Mouse (Mus musculus) stomach, embryonic 14.5 days (tissue): ENCODE measurements at regions not wholly inside any gene's neighbourhood (a gene's known extent, or its start where the extent isn't known, plus 50 kb on each side); places are given as distances from the start of the nearest gene placed in this dataset.

Experiments used
- ATAC-seq: fragments of 200-750 bp; cut with Nextera tagmentation; 2 replicates; pipeline ENCODE4 v1.8.0; 2017; ENCODE audit warnings: low read depth, moderate TSS enrichment; ENCODE audit not compliant: insufficient number of reproducible peaks, insufficient read depth, low FRiP score
- H3K27ac ChIP-seq: fragments of 300-500 bp; sonication (generic); 2 replicates; pipeline ENCODE4 v1.5.1; 2014; ENCODE audit warnings: mild to moderate bottlenecking, low read length, moderate library complexity, mixed read lengths
- H3K27me3 ChIP-seq: fragments of 300-500 bp; sonication (generic); 2 replicates; pipeline ENCODE4 v1.6.1; 2014; ENCODE audit warnings: low read length, control low read depth, mixed read lengths; ENCODE audit not compliant: control insufficient read depth, insufficient read depth
- H3K36me3 ChIP-seq: fragments of 300-500 bp; sonication (generic); 2 replicates; pipeline ENCODE4 v1.6.1; 2014; ENCODE audit warnings: mild to moderate bottlenecking, control low read depth, low read length, moderate library complexity, mixed read lengths; ENCODE audit not compliant: control insufficient read depth, insufficient read depth
- H3K4me1 ChIP-seq: fragments of 300-500 bp; sonication (generic); 2 replicates; pipeline ENCODE4 v1.6.1; 2014; ENCODE audit warnings: low read length, control low read depth, mixed read lengths; ENCODE audit not compliant: control insufficient read depth, insufficient read depth
- H3K4me2 ChIP-seq: fragments of 300-500 bp; sonication (generic); replicated peaks from 2 replicates; pipeline ENCODE4 v1.6.1; 2014; ENCODE audit warnings: low read depth, low read length, control low read depth
- H3K4me3 ChIP-seq: fragments of 300-500 bp; sonication (generic); 2 replicates; pipeline ENCODE4 v1.5.1; 2014; ENCODE audit warnings: low read depth, low read length, control low read depth
- H3K9ac ChIP-seq: fragments of 300-500 bp; sonication (generic); replicated peaks from 2 replicates; pipeline ENCODE4 v1.6.1; 2014; ENCODE audit warnings: low read depth, mild to moderate bottlenecking, control low read depth, low read length, moderate library complexity, mixed read lengths
- H3K9me3 ChIP-seq: fragments of 300-500 bp; sonication (generic); 2 replicates; pipeline ENCODE4 v1.6.1; 2016; ENCODE audit warnings: low read depth, low read length, control low read depth; ENCODE audit not compliant: control insufficient read depth
- WGBS: fragments of 180-500 bp; shearing (Covaris S2); extraction: QIAGEN DNeasy Blood & Tissue Kit; methylation state at CpG from one replicate; pipeline ENCODE4 v1.1.7; 2014; 5-methylcytosine and 5-hydroxymethylcytosine counted together

GRCm38 (mm10) chr15:96131582-96132091, 155.7 kb upstream of the Arid2 start:
- H3K4me2 ChIP-seq: no peak overlapping the region

GRCm38 (mm10) chr15:96132636-96133035, 154.7 kb upstream of the Arid2 start:
- Histone ChIP-seq H3K4me2 (no peak overlapping the region), H3K27ac (no peak overlapping the region), H3K27me3 (no peaks in the 10 kb centered on the region), H3K4me1 (no peaks in the 10 kb centered on the region), H3K9ac (no peak overlapping the region), H3K4me3 (no peak overlapping the region), H3K9me3 (no peaks in the 10 kb centered on the region), H3K36me3 (no peaks in the 10 kb centered on the region)
- ATAC-seq: peak; percentile 61; the same call in 1 of the 2 replicates
- 51% methylated on average over 3 of the region's 3 CpGs for WGBS

More at GRCm38 (mm10) chr15:96131582-96132091, 155.7 kb upstream of the Arid2 start:
- H3K9ac ChIP-seq: no peak overlapping the region
- no peak overlapping the region for H3K4me3 ChIP-seq
- no peaks in the 10 kb centered on the region for H3K4me1 ChIP-seq
- no peaks in the 10 kb centered on the region for H3K9me3 ChIP-seq
- no peak overlapping the region for H3K27ac ChIP-seq
- ATAC-seq: no peak
- no peaks in the 10 kb centered on the region for H3K27me3 ChIP-seq
- no peaks in the 10 kb centered on the region for H3K36me3 ChIP-seq

- no peak overlapping the region for H3K9ac ChIP-seq
- H3K4me3 ChIP-seq: no peak overlapping the region
- H3K9me3 ChIP-seq: no peaks in the 10 kb centered on the region
- no peak overlapping the region for H3K27ac ChIP-seq
- 0 out of 2 replicates have a peak overlapping the region, but pooled peaks have one; percentile 11 for H3K4me2 ChIP-seq
- 21% methylated on average over 13 of the region's 13 CpGs for WGBS
- no peaks in the 10 kb centered on the region for H3K27me3 ChIP-seq
- H3K4me1 ChIP-seq: no peaks in the 10 kb centered on the region
- no peaks in the 10 kb centered on the region for H3K36me3 ChIP-seq
- ATAC-seq: no peak
Measured at GRCm38 (mm10) chr15:96135250-96135731, 152.0 kb upstream of the Arid2 start.

DNA sequence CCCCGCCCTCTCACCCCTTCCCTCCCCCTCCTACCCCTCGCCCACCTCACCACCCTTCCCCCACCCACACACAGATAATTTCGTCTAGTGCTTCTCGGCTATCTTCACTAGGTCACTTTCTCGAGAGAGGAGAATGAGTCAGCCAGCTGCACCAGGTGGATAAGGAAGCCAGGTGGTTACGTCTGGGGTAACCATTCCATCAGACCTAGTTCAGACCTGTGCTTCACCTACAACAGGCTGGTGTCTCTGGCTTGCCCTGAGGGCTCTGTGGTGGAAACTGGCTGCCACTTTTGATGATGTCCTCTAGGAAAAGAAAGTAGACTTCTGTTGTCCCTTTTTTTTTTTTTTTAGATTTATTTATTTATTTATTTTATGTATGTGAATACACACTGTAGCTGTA, 151.5 kb upstream of the Arid2 start:
- Histone ChIP-seq H3K27me3 (no peaks in the 10 kb centered on the region), H3K27ac (no peak overlapping the region), H3K4me2 (0 out of 2 replicates have a peak overlapping the region, but pooled peaks have one; percentile 11), H3K36me3 (no peaks in the 10 kb centered on the region), H3K4me3 (no peak overlapping the region), H3K9me3 (no peaks in the 10 kb centered on the region), H3K9ac (no peak overlapping the region), H3K4me1 (no peaks in the 10 kb centered on the region)
- 23% methylated on average over 6 of the region's 6 CpGs for WGBS
- ATAC-seq: no peak

DNA sequence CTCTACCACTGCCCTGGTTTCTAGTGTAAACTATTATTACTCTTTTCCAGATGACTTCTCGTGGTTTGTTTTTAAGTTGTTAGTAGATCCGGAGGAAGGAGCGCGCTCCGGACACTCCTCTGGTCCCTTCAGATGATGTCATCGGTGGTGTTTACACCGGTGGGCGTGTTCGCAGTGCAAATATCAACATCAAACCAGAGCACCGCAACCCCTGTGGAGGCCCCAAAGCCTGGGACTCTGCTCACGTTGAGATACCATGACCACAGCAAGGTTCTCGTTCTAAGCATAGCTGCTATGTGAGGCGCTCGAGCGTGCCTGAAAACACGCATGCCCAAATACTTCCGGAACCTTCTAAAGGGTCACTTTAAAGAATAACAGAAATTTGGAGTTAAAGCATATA, 149.8 kb upstream of the Arid2 start:
- ATAC-seq: no peak
- no peaks in the 10 kb centered on the region for H3K27me3 ChIP-seq
- 90% methylated on average over 17 of the region's 17 CpGs for WGBS
- no peaks in the 10 kb centered on the region for H3K36me3 ChIP-seq
- no peak overlapping the region for H3K27ac ChIP-seq
- no peak overlapping the region for H3K4me3 ChIP-seq
- no peak overlapping the region for H3K4me2 ChIP-seq
- no peak overlapping the region for H3K9ac ChIP-seq
- H3K4me1 ChIP-seq: no peaks in the 10 kb centered on the region
- H3K9me3 ChIP-seq: no peaks in the 10 kb centered on the region

GRCm38 (mm10) chr15:96137945-96138344, 149.4 kb upstream of the Arid2 start:
- no peaks in the 10 kb centered on the region for H3K9me3 ChIP-seq
- no peak for ATAC-seq
- H3K27me3 ChIP-seq: no peaks in the 10 kb centered on the region
- no peak overlapping the region for H3K27ac ChIP-seq
- H3K4me3 ChIP-seq: no peak overlapping the region
- H3K36me3 ChIP-seq: no peaks in the 10 kb centered on the region
- H3K4me1 ChIP-seq: no peaks in the 10 kb centered on the region
- no peak overlapping the region for H3K9ac ChIP-seq
- WGBS: 90% methylated on average over 3 of the region's 3 CpGs
- no peak overlapping the region for H3K4me2 ChIP-seq

DNA sequence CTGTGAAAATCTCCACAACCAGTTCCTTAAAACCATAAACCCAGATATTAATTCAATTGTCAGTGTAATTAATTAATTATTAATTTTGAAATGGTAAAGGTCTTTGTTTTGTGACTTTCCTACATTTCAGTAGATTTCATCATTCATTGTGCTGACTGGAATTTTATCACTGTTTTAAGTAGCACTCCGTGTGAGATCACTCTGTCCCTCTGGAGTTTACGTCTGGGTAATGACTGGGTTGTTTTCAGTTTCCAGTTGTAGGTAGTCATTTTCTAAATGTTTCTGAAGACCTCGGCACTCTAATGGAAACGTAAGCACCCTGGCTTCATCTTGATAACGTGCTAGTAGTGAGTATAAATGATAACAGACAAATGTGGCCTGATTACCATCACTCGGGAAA, 133.8 kb upstream of the Arid2 start:
- 46% methylated on average over 6 of the region's 6 CpGs for WGBS
- no peak overlapping the region for H3K27ac ChIP-seq

DNA sequence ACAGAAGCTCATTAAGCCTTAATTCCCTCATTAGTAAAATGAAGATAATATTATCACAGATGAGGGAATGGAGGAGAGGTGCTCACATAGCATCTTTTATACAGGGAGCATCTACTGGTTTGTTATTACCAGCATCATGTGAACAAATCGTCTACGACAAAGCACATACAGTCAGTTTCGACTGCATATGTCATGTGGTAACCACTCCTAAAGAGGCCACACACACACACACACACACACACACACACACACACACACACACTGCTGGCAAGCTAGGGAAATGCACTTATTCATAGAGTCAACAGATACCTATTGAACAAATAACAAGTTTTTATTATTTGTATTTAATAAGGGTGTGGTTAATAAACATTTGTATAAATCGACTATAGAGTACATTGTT, 129.0 kb upstream of the Arid2 start:
- Histone ChIP-seq H3K27me3 (no peaks in the 10 kb centered on the region), H3K4me2 (no peak overlapping the region), H3K27ac (no peak overlapping the region), H3K4me1 (no peaks in the 10 kb centered on the region), H3K4me3 (no peak overlapping the region), H3K36me3 (no peaks in the 10 kb centered on the region), H3K9ac (no peak overlapping the region), H3K9me3 (no peaks in the 10 kb centered on the region)
- ATAC-seq: no peak
- 80% methylated on average over 4 of the region's 4 CpGs for WGBS

More for the DNA sequence above, 133.8 kb upstream of the Arid2 start:
- Histone ChIP-seq H3K4me3 (no peak overlapping the region), H3K27me3 (no peaks in the 10 kb centered on the region), H3K9me3 (no peaks in the 10 kb centered on the region; the same call in 1 of the 2 replicates), H3K4me2 (no peak overlapping the region), H3K9ac (no peak overlapping the region), H3K4me1 (no peaks in the 10 kb centered on the region), H3K36me3 (no peaks in the 10 kb centered on the region)
- ATAC-seq: no peak
